Mouse (Mus musculus) telencephalon, adult 2 months (tissue): ENCODE measurements around the gene Ssx9.
"Not testable (repeated sequence)": the region's sequence is repeated elsewhere in the genome, so short reads cannot be mapped to it uniquely, and the experiment has no call there.

Source experiments
- DNase-seq: peaks from one replicate; pipeline ENCODE4 v3.0.0-alpha.2; 2011; ENCODE audit warnings: low read depth, low spot score

The Ssx9 gene

GRCm38 (mm10) chrX:8748132-8748531 is at the start of gene Ssx9:
Ssx9 (plus strand) TSS chrX:8748432.
- DNase-seq: not testable (repeated sequence)

- peak; percentile 0 for DNase-seq
These were observed 15.3 kb upstream of the Ssx9 start for GRCm38 (mm10) chrX:8732907-8733306.

- DNase-seq: not testable (repeated sequence)
These were observed 55.2 kb downstream of the Ssx9 start, which contains the start of gene Ssxb5 for GRCm38 (mm10) chrX:8803391-8803790. Ssxb5 (plus strand) TSS chrX:8803691.
